Mouse (Mus musculus): ENCODE results near the gene Asl.

DNA sequence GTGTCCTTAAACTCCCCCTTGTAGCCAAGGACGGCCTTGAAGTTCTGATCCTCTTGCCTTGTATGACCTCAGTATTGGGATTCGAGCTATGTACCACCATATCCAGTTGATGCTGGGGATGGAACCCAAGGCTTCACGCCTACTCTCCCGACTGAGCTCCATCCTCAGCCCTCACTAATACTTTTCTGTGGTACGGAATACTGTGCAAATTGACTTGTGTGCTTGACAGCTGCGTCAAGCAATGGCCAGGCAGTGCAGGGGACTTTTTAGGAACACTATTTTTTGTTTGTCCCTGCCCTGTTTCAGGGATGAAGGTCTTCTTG is 49.7 kb upstream of the Asl start:
- no peak for TF ChIP-seq CTCF (IDR thresholded peaks at IDR 0.05; ENCODE audit: insufficient read depth, low read depth, low read length)
- TF ChIP-seq POLR2A (IDR thresholded peaks at IDR 0.05; ENCODE audit: insufficient read depth, low read depth, low read length) = no peak

Data from olfactory bulb, adult 2 months (tissue).